Mouse (Mus musculus): ENCODE measurements around the gene Prrc2a. TPM values are rescaled to one million over a fixed set of nuclear protein-coding genes. Genes with fewer than 3 reads are reported as not detected.

Prrc2a gene
- total RNA-seq, 2 experiments from 2014 or later: 187 TPM

Other genes starting within 250 kb of the Prrc2a start
- 10 to 100 TPM; 71.5 to 75.3 TPM for gene Neu1, start 233.6 kb downstream of the Prrc2a start, total RNA-seq (2023)
- 10 to 100 TPM in 1 of 2 experiments, 1 to 10 TPM in 1; 6.4 to 28.6 TPM for gene Hspa1b, start 205.7 kb downstream of the Prrc2a start, total RNA-seq (2023)
- gene Gm20481, start 195.0 kb downstream of the Prrc2a start, total RNA-seq (2023): not detected
- 10 to 100 TPM; 14.6 to 41.1 TPM for gene Hspa1a, start 192.7 kb downstream of the Prrc2a start, total RNA-seq (2023)
- not detected for gene Hspa1l, start 192.2 kb downstream of the Prrc2a start, total RNA-seq (2023)
- gene Lsm2, start 183.0 kb downstream of the Prrc2a start, total RNA-seq (2023): 10 to 100 TPM; 29.9 to 39.2 TPM
- 10 to 100 TPM; 61.3 to 70.3 TPM for gene Vars, start 163.9 kb downstream of the Prrc2a start, total RNA-seq (2023)
- gene Vwa7, start 148.3 kb downstream of the Prrc2a start, total RNA-seq (2023): not detected
- under 1 TPM; 0.82 to 0.84 TPM for gene Sapcd1, start 136.9 kb downstream of the Prrc2a start, total RNA-seq (2023)
- gene Msh5, start 118.2 kb downstream of the Prrc2a start, total RNA-seq (2023): 1 to 10 TPM; 6.7 to 8.8 TPM
- 100 to 1,000 TPM; 271 to 302 TPM for gene Clic1, start 114.9 kb downstream of the Prrc2a start, total RNA-seq (2023)
- 1 to 10 TPM; 3.4 to 4.6 TPM for gene Ddah2, start 105.9 kb downstream of the Prrc2a start, total RNA-seq (2023)
- gene Ly6g6c, start 99.5 kb downstream of the Prrc2a start, total RNA-seq (2023): not detected
- under 1 TPM; 0.64 to 0.93 TPM for gene Mpig6b, start 98.7 kb downstream of the Prrc2a start, total RNA-seq (2023)
- gene Ly6g6e, start 88.0 kb downstream of the Prrc2a start, total RNA-seq (2023): not detected
- not detected for gene Ly6g6d, start 86.8 kb downstream of the Prrc2a start, total RNA-seq (2023)
- gene Ly6g6f, start 79.3 kb downstream of the Prrc2a start, total RNA-seq (2023): under 1 TPM; 0.31 to 0.55 TPM
- gene Abhd16a, start 75.6 kb downstream of the Prrc2a start, total RNA-seq (2023): 10 to 100 TPM; 48.8 to 54.6 TPM
- gene Ly6g5c, start 56.6 kb downstream of the Prrc2a start, total RNA-seq (2023): not detected
- gene Ly6g5b, start 49.5 kb downstream of the Prrc2a start, total RNA-seq (2023): 10 to 100 TPM; 15.2 to 16.0 TPM
- gene Gpank1, start 43.4 kb downstream of the Prrc2a start, total RNA-seq (2023): 10 to 100 TPM; 25.6 to 26.4 TPM
- gene Csnk2b, start 42.8 kb downstream of the Prrc2a start, total RNA-seq (2023): 100 to 1,000 TPM; 171 to 190 TPM
- gene D17H6S53E, start 38.5 kb downstream of the Prrc2a start, total RNA-seq (2023): 10 to 100 TPM; 17.0 to 23.1 TPM
- not detected for gene Apom, start 32.8 kb downstream of the Prrc2a start, total RNA-seq (2023)
- gene Bag6, start 29.7 kb downstream of the Prrc2a start, total RNA-seq (2023): 100 to 1,000 TPM; 245 to 298 TPM
- gene Aif1, start 11.2 kb upstream of the Prrc2a start, total RNA-seq (2023): 10 to 100 TPM; 15.4 to 17.4 TPM
- gene Lst1, start 23.5 kb upstream of the Prrc2a start, total RNA-seq (2023): 100 to 1,000 TPM; 614 to 632 TPM
- 10 to 100 TPM; 89.3 to 97.8 TPM for gene Ltb, start 29.5 kb upstream of the Prrc2a start, total RNA-seq (2023)
- 10 to 100 TPM; 62.5 to 72.6 TPM for gene Tnf, start 37.1 kb upstream of the Prrc2a start, total RNA-seq (2023)
- under 1 TPM in 1 of 2 experiments, not detected in 1; 0.26 TPM for gene Lta, start 40.5 kb upstream of the Prrc2a start, total RNA-seq (2023)
- under 1 TPM in 1 of 2 experiments, not detected in 1; 0.75 TPM for gene Gm16181, start 55.9 kb upstream of the Prrc2a start, total RNA-seq (2023)
- 1 to 10 TPM; 2.2 to 3.4 TPM for gene Atp6v1g2, start 68.8 kb upstream of the Prrc2a start, total RNA-seq (2023)
- 10 to 100 TPM; 21.5 to 22.1 TPM for gene Nfkbil1, start 70.9 kb upstream of the Prrc2a start, total RNA-seq (2023)
- 100 to 1,000 TPM; 206 to 207 TPM for gene Ddx39b, start 76.8 kb upstream of the Prrc2a start, total RNA-seq (2023)
- gene H2-D1, start 97.8 kb upstream of the Prrc2a start, total RNA-seq (2023): 1,000 to 10,000 TPM; 1,338 to 1,458 TPM
- 1 to 10 TPM; 5.6 to 6.6 TPM for gene H2-Q1, start 155.5 kb upstream of the Prrc2a start, total RNA-seq (2023)
- 1 to 10 TPM; 6.4 to 7.1 TPM for gene H2-Q2, start 177.3 kb upstream of the Prrc2a start, total RNA-seq (2023)
- 10 to 100 TPM; 62.2 to 73.9 TPM for gene H2-Q4, start 214.7 kb upstream of the Prrc2a start, total RNA-seq (2023)